Mouse (Mus musculus) bone marrow macrophage, adult 2 months (primary cell): ENCODE measurements at regions not wholly inside any gene's neighbourhood (a gene's known extent, or its start where the extent isn't known, plus 50 kb on each side); places are given as distances from the start of the nearest gene placed in this dataset.

Experiments used
- CTCF ChIP-seq: IDR thresholded peaks from 2 replicates; pipeline ENCODE4 v1.5.1; 2012; ENCODE audit warnings: low read depth, mild to moderate bottlenecking, low read length, moderate library complexity
- POLR2A ChIP-seq: IDR thresholded peaks from 2 replicates; pipeline ENCODE4 v1.6.1; 2012; ENCODE audit warnings: mild to moderate bottlenecking, low read depth, low read length, borderline replicate concordance

DNA sequence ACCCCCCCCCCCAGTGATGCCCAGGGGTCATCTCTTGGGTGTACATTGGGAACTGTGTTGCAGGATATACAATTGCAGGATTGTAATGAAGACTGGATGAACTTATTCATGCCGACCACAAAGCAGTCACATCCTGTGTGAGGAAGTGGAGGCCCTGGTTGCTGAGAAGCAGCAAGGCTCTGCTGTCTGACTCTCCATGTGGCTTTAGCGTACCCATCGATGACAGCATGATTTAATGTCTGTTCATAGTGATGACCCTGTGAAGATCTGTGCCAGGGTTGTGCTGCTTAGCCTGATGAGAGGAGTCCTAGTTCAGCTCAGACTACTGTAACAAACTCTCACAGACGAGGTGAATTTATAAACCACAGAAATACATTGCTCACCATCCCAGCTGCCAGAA is 159.7 kb downstream of the Katnal1 start:
- no peak for TF ChIP-seq CTCF
- TF ChIP-seq POLR2A = no peak
